Mouse (Mus musculus): ENCODE data around the gene Endou.

Endou gene

DNA sequence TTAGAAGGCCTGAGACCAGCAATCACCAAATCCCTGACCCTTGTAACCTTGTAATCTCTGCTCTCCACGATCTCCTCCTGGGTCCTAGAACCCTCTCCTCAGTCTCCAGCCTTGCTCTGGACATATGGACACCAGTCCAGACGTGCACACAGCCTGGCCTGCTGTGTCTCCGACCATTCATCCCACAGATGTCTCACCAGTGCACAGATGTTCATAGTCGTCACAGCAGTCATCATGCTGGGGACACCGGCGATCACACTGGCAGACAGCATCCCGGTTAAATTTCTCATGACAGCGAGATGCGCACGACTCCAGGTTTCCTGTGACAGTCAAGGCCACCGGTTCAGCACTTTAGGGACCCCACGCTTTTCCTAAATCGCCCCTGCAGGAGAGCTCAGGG is 4.8 kb downstream of the Endou start:
- DNase-seq, result no peak

- peak in 1 of 2 experiments; percentile 19 for DNase-seq
Observed at GRCm38 (mm10) chr15:97725198-97725785, 5.8 kb downstream of the Endou start.

GRCm38 (mm10) chr15:97724346-97725197 is 6.6 kb downstream of the Endou start:
- peak; percentile 73 to 77 for DNase-seq

DNA sequence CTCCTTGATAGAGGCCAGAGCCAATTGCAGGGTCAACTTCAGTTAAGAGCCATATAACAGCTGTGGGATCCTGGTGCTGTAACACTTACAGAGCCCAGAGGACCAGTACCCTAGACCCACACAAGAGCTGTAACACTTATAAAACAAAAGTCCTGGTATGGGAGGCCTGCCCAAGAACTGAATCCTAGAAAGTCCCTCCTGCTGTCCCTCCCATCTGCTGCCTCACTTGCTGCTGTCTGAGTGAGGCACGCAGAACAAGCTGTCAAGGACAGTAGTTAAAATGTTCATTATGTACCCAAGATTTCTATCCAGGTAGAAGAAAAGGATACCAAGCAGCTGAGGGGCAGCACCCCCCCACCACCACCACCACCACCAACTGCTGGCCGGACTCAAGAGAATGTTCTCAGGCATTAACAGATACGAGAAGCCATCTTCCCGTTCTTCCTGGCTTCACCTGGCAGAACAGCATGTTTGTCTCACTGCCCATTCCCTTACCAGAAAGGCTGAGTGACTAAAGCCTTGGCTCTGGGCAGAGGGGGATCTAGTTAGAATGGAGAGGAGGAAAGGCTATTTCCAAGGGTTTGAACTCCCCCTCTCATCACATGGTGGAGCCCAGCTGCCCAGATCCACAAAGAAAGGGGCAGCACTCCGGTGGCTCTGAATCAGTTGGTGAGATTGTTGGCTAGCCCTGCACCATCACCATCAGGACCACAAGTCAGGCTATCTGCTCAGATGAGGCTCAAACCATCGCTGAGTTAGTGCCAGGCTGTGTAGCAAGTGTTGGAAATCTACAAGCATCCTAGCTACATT is 7.4 kb downstream of the Endou start:
- peak; percentile 88 to 91 for DNase-seq

DNA sequence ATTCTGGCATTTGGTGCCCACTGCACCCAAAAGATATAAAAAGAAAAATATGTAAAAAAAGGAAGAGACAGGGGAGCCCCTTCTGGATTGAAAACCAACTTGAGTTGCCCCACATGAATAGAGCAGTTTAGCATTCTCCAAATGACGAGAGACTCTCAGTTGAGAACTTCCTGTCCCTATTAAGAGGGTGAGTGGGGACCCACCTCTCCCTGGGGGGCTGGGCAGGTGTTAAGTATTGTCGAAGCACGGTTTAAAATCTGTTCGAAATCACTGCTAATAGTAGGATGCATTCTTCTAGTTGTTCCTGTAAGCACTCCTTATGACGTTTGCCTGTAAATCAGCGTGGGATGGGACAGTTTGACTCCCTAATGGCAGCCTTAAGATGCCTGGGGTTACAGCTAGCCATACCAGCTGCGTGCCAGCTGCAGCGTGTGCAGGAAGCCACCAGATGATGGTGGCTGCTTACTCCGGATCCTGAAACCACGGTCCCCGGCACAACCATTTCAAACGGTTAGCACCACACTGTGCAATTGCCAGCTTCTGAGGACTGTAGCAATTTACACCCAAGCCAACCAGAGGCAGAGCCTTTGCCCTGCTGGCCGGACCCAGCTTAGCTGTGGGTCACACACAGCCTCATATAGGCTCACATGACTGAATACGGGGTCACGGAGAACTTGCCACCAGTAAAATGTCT is 10.0 kb downstream of the Endou start:
- DNase-seq, result peak; percentile 14 to 24

GRCm38 (mm10) chr15:97720026-97720675 is 11.0 kb downstream of the Endou start:
- peak; percentile 30 to 31 for DNase-seq

DNA sequence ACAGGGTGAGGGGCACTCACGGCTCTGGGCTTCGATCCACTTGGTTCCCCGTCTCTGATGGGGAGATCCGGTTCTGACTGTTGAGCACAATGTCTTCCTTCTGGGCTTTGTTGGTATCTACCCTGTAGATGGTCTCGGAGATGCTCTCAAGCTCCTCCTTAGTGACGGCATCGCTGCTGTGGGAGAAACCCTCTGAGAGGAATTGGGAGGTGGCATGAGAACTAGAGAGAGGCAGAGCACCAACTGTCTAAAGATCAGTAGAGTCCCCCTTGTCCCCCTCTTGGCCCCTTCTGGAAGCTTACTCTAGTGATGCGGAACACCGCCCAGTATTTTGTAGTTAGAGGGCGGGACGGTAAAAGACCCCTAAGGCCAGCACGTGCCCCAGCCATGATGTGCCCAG is 11.6 kb downstream of the Endou start:
- DNase-seq, result no peak

- peak in 1 of 2 experiments; percentile 22 for DNase-seq
Observed at GRCm38 (mm10) chr15:97718535-97719155, 12.5 kb downstream of the Endou start.

GRCm38 (mm10) chr15:97717861-97718534 is 13.1 kb downstream of the Endou start:
- DNase-seq, result peak; percentile 86

- DNase-seq, result no peak
Observed at GRCm38 (mm10) chr15:97716782-97717181, 14.4 kb downstream of the Endou start.

- DNase-seq, result no peak
Observed at GRCm38 (mm10) chr15:97715734-97716133, 15.4 kb downstream of the Endou start.

- no peak for DNase-seq
Observed at GRCm38 (mm10) chr15:97715083-97715482, 16.1 kb downstream of the Endou start.

- DNase-seq, result no peak
Observed at GRCm38 (mm10) chr15:97712546-97712945, 18.6 kb downstream of the Endou start.

DNA sequence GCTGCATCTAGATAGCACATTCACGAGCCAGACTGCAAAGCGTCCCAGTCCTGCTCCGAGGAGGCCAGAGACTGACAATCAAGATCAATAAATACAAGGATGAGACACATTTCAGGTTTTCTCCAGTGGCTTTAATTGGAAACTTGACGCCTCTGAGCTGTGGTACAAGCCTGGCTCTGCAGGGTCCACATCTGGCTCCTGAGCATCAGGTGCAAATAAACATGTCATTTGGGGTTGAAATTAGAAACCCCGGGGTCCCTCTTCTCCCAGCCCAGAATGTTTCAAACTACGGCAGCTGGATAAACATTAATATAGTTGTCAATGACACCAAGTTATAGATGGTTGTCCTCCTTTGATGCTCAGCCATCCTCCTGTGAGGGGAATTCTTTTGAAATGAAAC is 20.2 kb downstream of the Endou start:
- DNase-seq, result no peak

DNA sequence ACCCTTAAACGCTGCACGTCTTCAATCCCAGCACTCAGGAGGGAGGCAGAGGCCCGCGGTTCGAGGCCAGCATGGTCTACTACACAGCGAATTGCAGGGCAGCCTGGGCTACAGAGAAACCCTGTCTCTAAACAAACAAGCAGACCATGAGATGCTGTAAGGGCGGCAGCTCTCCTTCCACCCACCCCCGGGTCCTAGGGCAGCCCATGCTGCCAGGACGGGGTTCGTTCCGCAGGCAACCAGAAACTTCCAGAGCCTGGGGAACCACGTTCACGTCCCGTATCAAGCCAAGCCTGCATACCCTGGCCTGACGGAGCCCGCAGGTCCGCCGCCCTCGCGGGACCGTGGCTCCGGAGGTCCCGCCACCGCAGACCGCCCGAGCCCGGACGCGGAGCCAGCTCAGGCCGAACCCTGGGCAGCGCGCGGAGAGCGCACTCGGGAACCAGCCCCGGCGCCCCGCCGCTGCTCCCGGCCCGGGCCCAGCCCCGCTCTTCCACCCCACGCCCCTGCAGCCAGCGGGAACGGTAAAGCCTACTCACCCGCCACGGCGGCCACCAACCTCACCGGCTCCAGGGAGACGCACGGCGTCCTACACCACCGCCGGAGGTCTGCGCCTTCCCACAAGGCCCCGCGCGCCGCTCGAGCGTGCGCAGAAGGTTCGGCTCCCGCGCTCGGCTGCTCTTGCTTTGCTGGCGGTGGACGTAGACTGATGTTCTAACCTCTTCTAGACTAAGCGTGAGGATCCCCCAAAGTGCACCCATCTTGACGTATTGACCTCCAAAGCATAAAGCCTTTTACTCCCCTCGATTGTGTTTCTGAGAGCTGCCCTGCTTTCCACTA is 25.7 kb downstream of the Endou start, which contains the start of gene Rpap3:
Gene Rpap3 (minus strand): TSS at position 615 of the 840 bp plus-strand sequence.
- DNase-seq, result peak; percentile 89 to 93

DNA sequence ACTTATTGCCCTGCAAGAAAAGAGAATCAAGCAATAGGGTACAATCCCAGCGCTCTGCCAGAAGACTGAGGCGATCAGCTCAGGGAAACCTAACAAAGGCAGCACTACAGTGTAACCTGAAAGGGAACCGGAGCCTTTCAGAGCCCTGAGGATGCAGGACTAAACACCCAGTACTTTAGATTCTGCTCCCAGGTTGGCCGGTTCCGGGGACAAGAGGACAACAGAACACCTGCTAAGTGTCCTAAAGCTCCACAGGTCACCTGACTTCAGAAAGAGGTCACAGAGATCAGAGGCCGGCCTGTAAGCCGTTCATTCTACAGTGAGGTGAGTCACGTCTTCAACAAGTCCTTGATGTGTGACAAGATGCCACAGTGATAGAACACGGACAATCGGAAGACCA is 34.5 kb downstream of the Endou start:
- DNase-seq, result no peak

DNA sequence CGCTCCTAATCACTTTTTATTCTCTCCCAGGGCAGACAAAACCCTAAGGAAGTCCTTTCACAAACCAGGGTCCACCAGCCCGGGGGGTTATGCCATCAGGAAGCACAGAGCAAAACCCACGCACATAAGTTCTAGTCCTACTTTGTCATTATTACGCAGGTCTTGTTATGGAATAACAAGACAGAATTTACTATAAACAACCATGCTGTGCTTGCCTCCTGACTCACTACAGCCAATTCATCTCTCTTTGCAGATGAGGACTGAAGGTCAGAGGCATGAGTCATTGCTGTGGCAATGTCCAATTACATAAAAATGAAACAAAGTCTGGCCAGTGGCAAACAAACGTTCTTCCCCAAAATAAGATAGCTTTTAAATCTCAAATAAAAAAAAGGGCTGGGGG is 37.7 kb downstream of the Endou start:
- DNase-seq, result no peak

DNA sequence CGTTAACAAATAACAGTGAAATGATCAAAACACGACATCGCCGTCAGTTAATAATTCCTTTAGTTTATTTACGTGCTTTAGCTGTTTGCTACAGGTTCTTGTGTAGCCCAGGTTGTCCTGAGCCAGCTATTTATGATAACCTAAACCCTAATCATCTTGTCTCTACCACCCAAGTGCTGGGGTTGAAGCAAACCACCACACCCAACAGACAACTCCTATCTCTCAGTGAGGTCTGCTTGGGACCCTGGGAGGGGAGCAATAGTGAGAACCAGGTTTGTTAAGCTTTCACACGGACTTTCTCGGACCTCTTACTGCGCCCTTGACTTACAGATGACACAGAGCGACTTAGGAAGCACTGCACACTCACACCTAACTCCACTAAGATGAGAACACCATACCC is 47.0 kb downstream of the Endou start:
- no peak for DNase-seq

GRCm38 (mm10) chr15:97682053-97682452 is 49.1 kb downstream of the Endou start:
- no peak for DNase-seq
